Mouse (Mus musculus) macrophage (primary cell): Measurements from ENCODE around the gene Phlda2. TPM values are rescaled to one million over a fixed set of nuclear protein-coding genes. Genes with fewer than 3 reads are reported as not detected.
"Not testable (repeated sequence)": the region's sequence is repeated elsewhere in the genome, so short reads cannot be mapped to it uniquely, and the experiment has no call there.

Experiments
- H3K27ac ChIP-seq: fragments of 350-480 bp; formaldehyde crosslinking; 2 replicates; pipeline ENCODE4 v1.9.0; 2021
- H3K36me3 ChIP-seq: fragments of 350-480 bp; formaldehyde crosslinking; 2 replicates; pipeline ENCODE4 v1.9.0; 2021; ENCODE audit errors: inconsistent target
- H3K4me3 ChIP-seq: fragments of 350-480 bp; formaldehyde crosslinking; 2 replicates; pipeline ENCODE4 v1.9.0; 2021; ENCODE audit errors: inconsistent target
- H3K79me2 ChIP-seq: fragments of 350-480 bp; formaldehyde crosslinking; 2 replicates; pipeline ENCODE4 v1.9.0; 2021; ENCODE audit errors: inconsistent target
- WGBS: methylation state at CpG from one replicate; pipeline ENCODE4 v1.1.7; 2026; ENCODE audit warnings: inconsistent platforms; ENCODE audit not compliant: missing documents; 5-methylcytosine and 5-hydroxymethylcytosine counted together
- polyA plus RNA-seq: library from polyadenylated mRNA; stranded (reverse); fragments of 250-400 nt; gene quantifications from 3 replicates; pipeline ENCODE4 v1.2.4, GENCODE M21; 2018; ENCODE audit warnings: inconsistent platforms
- total RNA-seq, 78 experiments: library from RNA; depleted of rRNA; stranded (reverse); fragments of 250-400 nt; gene quantifications; 1 replicate in 9 of 78; 2 replicates in 24 of 78; 3 replicates in 43 of 78; 4 replicates in 2 of 78; pipeline ENCODE4 v1.2.4; 2018; ENCODE audit warnings: inconsistent platforms in 56 of 78

Gene Phlda2
- not detected for total RNA-seq (2018; cell fraction: chromatin; rRNA removed)
- not detected for total RNA-seq (2018; cell fraction: cytosol; rRNA removed)
- total RNA-seq (2018; cell fraction: nucleus; rRNA removed): not detected
- not detected in 3 replicates for polyA plus RNA-seq

- WGBS: 2% methylated on average over 51 of the region's 51 CpGs
- no peaks in the 10 kb centered on the region for H3K36me3 ChIP-seq
- H3K79me2 ChIP-seq: no peaks in the 10 kb centered on the region
- no peak within 1 kb of the TSS for H3K4me3 ChIP-seq
- H3K27ac ChIP-seq: no peak within 1 kb of the TSS
Measured at GRCm38 (mm10) chr7:143502418-143503200, at the start of gene Phlda2. Gene Phlda2 (minus strand): TSS chr7:143503150.

- peak overlapping the region; percentile 48 for H3K4me3 ChIP-seq
- 62% methylated on average over 2 of the region's 2 CpGs for WGBS
- H3K36me3 ChIP-seq: 0 out of 2 replicates have a peak, but pooled peaks cover under 1% of the 10 kb centered on the region
- peak overlapping the region; percentile 56 for H3K27ac ChIP-seq
- peaks cover 38% of the 10 kb centered on the region for H3K79me2 ChIP-seq
Measured at GRCm38 (mm10) chr7:143549588-143550220, 46.8 kb upstream of the Phlda2 start.

- Histone ChIP-seq H3K36me3 (no peaks in the 10 kb centered on the region), H3K4me3 (peak within 1 kb of the TSS; percentile 83), H3K79me2 (peaks cover 44% of the 10 kb centered on the region), H3K27ac (peak within 1 kb of the TSS; percentile 82)
- 0% methylated on average over 38 of the region's 43 CpGs for WGBS
Measured at GRCm38 (mm10) chr7:143548976-143549457, 46.1 kb upstream of the Phlda2 start, which contains the start of gene Nap1l4. Gene Nap1l4 (minus strand): TSS chr7:143549106.

- peak overlapping the region; percentile 83 for H3K4me3 ChIP-seq
- 2% methylated on average over 58 of the region's 63 CpGs for WGBS
- H3K36me3 ChIP-seq: no peaks in the 10 kb centered on the region
- peaks cover 51% of the 10 kb centered on the region for H3K79me2 ChIP-seq
- H3K27ac ChIP-seq: peak overlapping the region; percentile 82
Measured at GRCm38 (mm10) chr7:143548231-143548961, 45.4 kb upstream of the Phlda2 start.

- H3K4me3 ChIP-seq: no peak overlapping the region
- WGBS: 32% methylated on average over 2 of the region's 2 CpGs
- no peaks in the 10 kb centered on the region for H3K36me3 ChIP-seq
- peaks cover 69% of the 10 kb centered on the region for H3K79me2 ChIP-seq
- no peak overlapping the region for H3K27ac ChIP-seq
Measured at GRCm38 (mm10) chr7:143546554-143546953, 43.6 kb upstream of the Phlda2 start.

- Histone ChIP-seq H3K4me3 (no peak overlapping the region), H3K79me2 (peaks cover 91% of the 10 kb centered on the region), H3K27ac (no peak overlapping the region), H3K36me3 (peaks cover 6% of the 10 kb centered on the region; the same call in 1 of the 2 replicates)
- 78% methylated on average over 2 of the region's 2 CpGs for WGBS
Measured at GRCm38 (mm10) chr7:143544368-143544767, 41.4 kb upstream of the Phlda2 start.

- Histone ChIP-seq H3K79me2 (peaks cover 73% of the 10 kb centered on the region), H3K27ac (no peak overlapping the region), H3K36me3 (peaks cover 58% of the 10 kb centered on the region), H3K4me3 (no peak overlapping the region)
- WGBS: 100% methylated on average over 1 of the region's 1 CpGs
Measured at GRCm38 (mm10) chr7:143538671-143539070, 35.7 kb upstream of the Phlda2 start.

- WGBS: 95% methylated on average over 6 of the region's 6 CpGs
- not testable (repeated sequence) for H3K4me3 ChIP-seq, H3K27ac ChIP-seq
- peaks cover 68% of the 10 kb centered on the region for H3K79me2 ChIP-seq
- peaks cover 62% of the 10 kb centered on the region for H3K36me3 ChIP-seq
Measured at GRCm38 (mm10) chr7:143538229-143538628, 35.3 kb upstream of the Phlda2 start.

GRCm38 (mm10) chr7:143536251-143536650 lies 33.3 kb upstream of the Phlda2 start:
- Histone ChIP-seq H3K27ac (no peak overlapping the region), H3K79me2 (peaks cover 48% of the 10 kb centered on the region), H3K4me3 (no peak overlapping the region), H3K36me3 (peaks cover 82% of the 10 kb centered on the region)
- WGBS: 86% methylated on average over 3 of the region's 3 CpGs

GRCm38 (mm10) chr7:143533284-143533683 lies 30.3 kb upstream of the Phlda2 start:
- Histone ChIP-seq H3K79me2 (peaks cover 19% of the 10 kb centered on the region), H3K4me3 (no peak overlapping the region), H3K27ac (no peak overlapping the region), H3K36me3 (peaks cover 99% of the 10 kb centered on the region)
- 88% methylated on average over 2 of the region's 2 CpGs for WGBS

GRCm38 (mm10) chr7:143532410-143532809 lies 29.5 kb upstream of the Phlda2 start:
- WGBS: 92% methylated on average over 1 of the region's 1 CpGs
- no peak overlapping the region for H3K27ac ChIP-seq
- no peak overlapping the region for H3K4me3 ChIP-seq
- H3K79me2 ChIP-seq: peaks cover 10% of the 10 kb centered on the region; the same call in 1 of the 2 replicates
- H3K36me3 ChIP-seq: peaks cover 98% of the 10 kb centered on the region

GRCm38 (mm10) chr7:143519333-143519732 lies 16.4 kb upstream of the Phlda2 start:
- no peak overlapping the region for H3K27ac ChIP-seq

GRCm38 (mm10) chr7:143514416-143514768 lies 11.4 kb upstream of the Phlda2 start:
- Histone ChIP-seq H3K36me3 (peaks cover 47% of the 10 kb centered on the region), H3K79me2 (no peaks in the 10 kb centered on the region), H3K4me3 (no peak overlapping the region), H3K27ac (no peak overlapping the region)
- WGBS: 98% methylated on average over 4 of the region's 4 CpGs

More at GRCm38 (mm10) chr7:143519333-143519732, 16.4 kb upstream of the Phlda2 start:
- Histone ChIP-seq H3K4me3 (no peak overlapping the region), H3K79me2 (no peaks in the 10 kb centered on the region), H3K36me3 (peaks cover 73% of the 10 kb centered on the region)
- 95% methylated on average over 4 of the region's 4 CpGs for WGBS

GRCm38 (mm10) chr7:143513763-143514415 lies 10.9 kb upstream of the Phlda2 start:
- WGBS: 20% methylated on average over 10 of the region's 10 CpGs
- H3K36me3 ChIP-seq: peaks cover 42% of the 10 kb centered on the region
- H3K79me2 ChIP-seq: no peaks in the 10 kb centered on the region
- no peak overlapping the region for H3K27ac ChIP-seq
- no peak overlapping the region for H3K4me3 ChIP-seq
